Mouse (Mus musculus): ENCODE data around the gene Immp2l. TPM values are rescaled to one million over a fixed set of nuclear protein-coding genes. Genes with fewer than 3 reads are reported as not detected.

Immp2l gene
- total RNA-seq, 1 experiment, result 11.4 TPM

- no peak overlapping the region for H3K9ac ChIP-seq (ENCODE audit: insufficient read depth, low read depth, low read length, poor library complexity, severe bottlenecking)
- H3K27ac ChIP-seq (ENCODE audit: insufficient read depth, low read depth, low read length, poor library complexity, severe bottlenecking), result no peak overlapping the region
- no peak for TF ChIP-seq ZNF384 (IDR thresholded peaks at IDR 0.05; ENCODE audit: low read depth, low read length)
- no peak for TF ChIP-seq MAFK (IDR thresholded peaks at IDR 0.05; ENCODE audit: insufficient read depth, low read depth, low read length)
- TF ChIP-seq ZC3H11A (IDR thresholded peaks at IDR 0.05; ENCODE audit: borderline replicate concordance, low read depth, low read length), result no peak
- TF ChIP-seq HCFC1 (IDR thresholded peaks at IDR 0.05; ENCODE audit: borderline replicate concordance, insufficient read depth, low read length), result no peak
- TF ChIP-seq CHD2 (IDR thresholded peaks at IDR 0.05; ENCODE audit: low read depth, low read length), result no peak
- no peaks in the 10 kb centered on the region for H3K4me1 ChIP-seq (ENCODE audit: control insufficient read depth in 2 of 2, insufficient read depth in 2 of 2, low read length in 2 of 2, poor library complexity in 1 of 2)
- no peak for DNase-seq (ENCODE audit: low read depth, low spot score)
- H3K4me3 ChIP-seq (ENCODE audit: insufficient read depth in 1 of 2, low read depth in 1 of 2, low read length in 2 of 2, poor library complexity in 1 of 2, severe bottlenecking in 1 of 2), result no peak overlapping the region
- no peaks in the 10 kb centered on the region for H3K9me3 ChIP-seq (ENCODE audit: control insufficient read depth, insufficient read depth, low read depth, low read length)
- H3K36me3 ChIP-seq (ENCODE audit: control insufficient read depth, insufficient read depth, low read length, poor library complexity, severe bottlenecking), result no peaks in the 10 kb centered on the region
- in situ Hi-C loops (cut with MboI; ENCODE audit: low sequenced_read_pairs in 2 of 2, unreplicated experiment in 2 of 2), result no loop called here
These were observed 289.5 kb downstream of the Immp2l start for GRCm38 (mm10) chr12:41313391-41313790.

GRCm38 (mm10) chr12:41314811-41315461 is 291.0 kb downstream of the Immp2l start:
- Histone ChIP-seq H3K9ac (ENCODE audit: insufficient read depth, low read depth, low read length, poor library complexity, severe bottlenecking) (no peak overlapping the region), H3K4me3 (ENCODE audit: insufficient read depth in 1 of 2, low read depth in 1 of 2, low read length in 2 of 2, poor library complexity in 1 of 2, severe bottlenecking in 1 of 2) (no peak overlapping the region), H3K36me3 (ENCODE audit: control insufficient read depth, insufficient read depth, low read length, poor library complexity, severe bottlenecking) (no peaks in the 10 kb centered on the region), H3K27ac (ENCODE audit: insufficient read depth, low read depth, low read length, poor library complexity, severe bottlenecking) (no peak overlapping the region), H3K9me3 (ENCODE audit: control insufficient read depth, insufficient read depth, low read depth, low read length) (no peaks in the 10 kb centered on the region), H3K4me1 (ENCODE audit: control insufficient read depth in 2 of 2, insufficient read depth in 2 of 2, low read length in 2 of 2, poor library complexity in 1 of 2) (no peaks in the 10 kb centered on the region)
- no peak for TF ChIP-seq ZNF384 (IDR thresholded peaks at IDR 0.05; ENCODE audit: low read depth, low read length)
- TF ChIP-seq ZC3H11A (IDR thresholded peaks at IDR 0.05; ENCODE audit: borderline replicate concordance, low read depth, low read length), result no peak
- TF ChIP-seq HCFC1 (IDR thresholded peaks at IDR 0.05; ENCODE audit: borderline replicate concordance, insufficient read depth, low read length), result no peak
- no peak for TF ChIP-seq MAFK (IDR thresholded peaks at IDR 0.05; ENCODE audit: insufficient read depth, low read depth, low read length)
- no peak for TF ChIP-seq CHD2 (IDR thresholded peaks at IDR 0.05; ENCODE audit: low read depth, low read length)
- in situ Hi-C loops (cut with MboI; ENCODE audit: low sequenced_read_pairs in 2 of 2, unreplicated experiment in 2 of 2), result no loop called here
- DNase-seq (ENCODE audit: low read depth, low spot score), result no peak

- no peaks in the 10 kb centered on the region for H3K9me3 ChIP-seq (ENCODE audit: control insufficient read depth, insufficient read depth, low read depth, low read length)
- H3K27ac ChIP-seq (ENCODE audit: insufficient read depth, low read depth, low read length, poor library complexity, severe bottlenecking), result no peak overlapping the region
- DNase-seq (ENCODE audit: low read depth, low spot score), result no peak
- no peak overlapping the region for H3K9ac ChIP-seq (ENCODE audit: insufficient read depth, low read depth, low read length, poor library complexity, severe bottlenecking)
- in situ Hi-C loops (cut with MboI; ENCODE audit: low sequenced_read_pairs in 2 of 2, unreplicated experiment in 2 of 2), result no loop called here
- no peak overlapping the region for H3K4me3 ChIP-seq (ENCODE audit: insufficient read depth in 1 of 2, low read depth in 1 of 2, low read length in 2 of 2, poor library complexity in 1 of 2, severe bottlenecking in 1 of 2)
- H3K4me1 ChIP-seq (ENCODE audit: control insufficient read depth in 2 of 2, insufficient read depth in 2 of 2, low read length in 2 of 2, poor library complexity in 1 of 2), result no peaks in the 10 kb centered on the region
- no peaks in the 10 kb centered on the region for H3K36me3 ChIP-seq (ENCODE audit: control insufficient read depth, insufficient read depth, low read length, poor library complexity, severe bottlenecking)
- TF ChIP-seq HCFC1 (IDR thresholded peaks at IDR 0.05; ENCODE audit: borderline replicate concordance, insufficient read depth, low read length), result no peak
- TF ChIP-seq ZNF384 (IDR thresholded peaks at IDR 0.05; ENCODE audit: low read depth, low read length), result no peak
- TF ChIP-seq ZC3H11A (IDR thresholded peaks at IDR 0.05; ENCODE audit: borderline replicate concordance, low read depth, low read length), result no peak
- no peak for TF ChIP-seq MAFK (IDR thresholded peaks at IDR 0.05; ENCODE audit: insufficient read depth, low read depth, low read length)
- TF ChIP-seq CHD2 (IDR thresholded peaks at IDR 0.05; ENCODE audit: low read depth, low read length), result no peak
These were observed 292.0 kb downstream of the Immp2l start for GRCm38 (mm10) chr12:41315871-41316270.

GRCm38 (mm10) chr12:41316426-41316825 is 292.5 kb downstream of the Immp2l start:
- TF ChIP-seq ZC3H11A (IDR thresholded peaks at IDR 0.05; ENCODE audit: borderline replicate concordance, low read depth, low read length) (no peak), CHD2 (IDR thresholded peaks at IDR 0.05; ENCODE audit: low read depth, low read length) (no peak), MAFK (IDR thresholded peaks at IDR 0.05; ENCODE audit: insufficient read depth, low read depth, low read length) (no peak), ZNF384 (IDR thresholded peaks at IDR 0.05; ENCODE audit: low read depth, low read length) (no peak), HCFC1 (IDR thresholded peaks at IDR 0.05; ENCODE audit: borderline replicate concordance, insufficient read depth, low read length) (no peak)
- no peaks in the 10 kb centered on the region for H3K4me1 ChIP-seq (ENCODE audit: control insufficient read depth in 2 of 2, insufficient read depth in 2 of 2, low read length in 2 of 2, poor library complexity in 1 of 2)
- H3K9me3 ChIP-seq (ENCODE audit: control insufficient read depth, insufficient read depth, low read depth, low read length), result no peaks in the 10 kb centered on the region
- H3K36me3 ChIP-seq (ENCODE audit: control insufficient read depth, insufficient read depth, low read length, poor library complexity, severe bottlenecking), result no peaks in the 10 kb centered on the region
- no peak overlapping the region for H3K4me3 ChIP-seq (ENCODE audit: insufficient read depth in 1 of 2, low read depth in 1 of 2, low read length in 2 of 2, poor library complexity in 1 of 2, severe bottlenecking in 1 of 2)
- in situ Hi-C loops (cut with MboI; ENCODE audit: low sequenced_read_pairs in 2 of 2, unreplicated experiment in 2 of 2), result no loop called here
- no peak overlapping the region for H3K27ac ChIP-seq (ENCODE audit: insufficient read depth, low read depth, low read length, poor library complexity, severe bottlenecking)
- no peak overlapping the region for H3K9ac ChIP-seq (ENCODE audit: insufficient read depth, low read depth, low read length, poor library complexity, severe bottlenecking)
- no peak for DNase-seq (ENCODE audit: low read depth, low spot score)

All from ES-E14 (cell line).